Mouse (Mus musculus): ENCODE data around the gene 4930505A04Rik.
"Not testable (repeated sequence)": the region's sequence is repeated elsewhere in the genome, so short reads cannot be mapped to it uniquely, and the experiment has no call there.

4930505A04Rik gene

DNA sequence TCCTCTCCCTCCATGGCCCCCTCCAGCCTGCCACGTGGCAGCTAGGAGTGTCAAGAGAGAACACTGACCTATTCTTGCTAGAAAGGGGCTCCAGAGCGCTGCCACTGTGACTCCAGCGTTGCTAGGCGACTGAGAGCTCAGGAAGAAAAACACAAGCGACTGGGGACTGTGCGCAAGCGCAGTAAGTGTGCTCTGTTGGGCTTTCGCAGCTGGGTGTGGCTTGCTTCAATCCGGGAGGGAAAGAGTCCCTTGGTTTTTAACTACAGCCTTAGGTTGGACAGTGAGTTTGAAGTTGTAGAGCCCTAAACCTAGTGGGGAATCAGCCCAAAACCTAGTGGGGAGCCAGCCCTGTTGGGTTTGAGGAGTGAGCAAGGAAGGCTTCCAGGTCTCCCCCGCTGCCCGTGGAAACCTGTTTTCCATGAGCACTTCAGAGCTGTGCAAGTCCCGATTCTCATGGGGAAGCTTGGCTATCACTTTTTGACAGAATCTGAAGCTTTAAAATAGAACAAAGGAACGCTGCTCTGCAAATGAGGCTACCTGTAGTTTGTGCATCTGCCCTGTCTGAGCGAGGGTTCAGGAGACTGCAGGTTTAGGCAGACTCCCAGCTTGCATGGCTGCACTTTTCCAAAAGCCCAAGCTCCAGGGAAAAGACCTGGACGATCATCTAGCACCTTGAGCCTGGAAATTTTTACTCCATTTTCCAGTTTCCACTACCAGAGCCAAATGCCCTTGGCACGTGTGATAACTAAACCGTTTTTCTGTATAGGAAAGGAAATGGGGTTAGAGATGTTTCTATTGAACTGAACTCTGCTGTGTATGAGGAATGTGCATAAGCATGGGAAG lies at the start of gene 4930505A04Rik:
TSS of gene 4930505A04Rik (minus strand) at position 77 of the 843 bp plus-strand sequence.
- in situ Hi-C loops (cut with MboI; ENCODE audit: low pct_unique_long_range_greater_than_20kb in 1 of 2, low sequenced_read_pairs in 2 of 2, unreplicated experiment in 1 of 2) = no loop called here

DNA sequence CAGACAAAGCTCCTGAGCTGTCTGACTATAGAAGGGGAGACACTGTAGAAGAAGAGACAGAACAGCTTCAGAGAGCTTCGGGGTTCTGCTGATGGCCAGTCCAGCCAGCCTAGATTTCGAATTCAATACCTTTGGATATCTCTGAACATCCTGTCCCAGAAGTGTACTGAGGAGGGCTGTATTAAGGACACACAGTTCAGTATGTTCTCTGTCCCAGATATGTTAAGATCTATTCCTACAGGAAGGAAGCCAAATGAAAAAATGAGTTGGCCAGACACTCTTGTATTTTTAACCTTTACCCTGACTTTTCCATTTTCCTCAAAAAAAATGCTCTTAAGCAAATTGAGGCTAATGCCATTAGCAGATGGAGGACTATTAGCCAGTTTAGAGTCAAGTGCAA lies 45.5 kb upstream of the 4930505A04Rik start:
- in situ Hi-C loops (cut with MboI; ENCODE audit: low pct_unique_long_range_greater_than_20kb in 1 of 2, low sequenced_read_pairs in 2 of 2, unreplicated experiment in 1 of 2) = no loop called here

DNA sequence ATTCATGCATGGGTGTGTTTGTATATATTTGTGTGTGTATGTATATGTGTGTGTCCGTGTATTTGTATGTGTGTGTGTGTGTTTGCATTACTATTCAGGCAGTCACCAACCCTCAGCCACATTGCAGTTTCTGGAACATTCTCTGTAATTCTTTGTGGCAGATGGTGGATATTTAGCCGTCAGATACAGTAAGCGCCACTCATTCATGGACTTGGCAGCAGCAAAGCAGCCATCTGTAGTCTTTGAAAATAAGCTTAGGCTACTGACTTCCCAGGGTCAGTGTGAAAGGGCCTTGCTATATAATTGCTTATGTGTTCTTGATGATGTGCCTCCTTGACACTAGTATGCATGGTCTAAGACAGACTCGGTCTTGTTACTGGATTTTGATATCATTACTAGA lies 36.6 kb upstream of the 4930505A04Rik start:
- in situ Hi-C loops (cut with MboI; ENCODE audit: low pct_unique_long_range_greater_than_20kb in 1 of 2, low sequenced_read_pairs in 2 of 2, unreplicated experiment in 1 of 2) = no loop called here

DNA sequence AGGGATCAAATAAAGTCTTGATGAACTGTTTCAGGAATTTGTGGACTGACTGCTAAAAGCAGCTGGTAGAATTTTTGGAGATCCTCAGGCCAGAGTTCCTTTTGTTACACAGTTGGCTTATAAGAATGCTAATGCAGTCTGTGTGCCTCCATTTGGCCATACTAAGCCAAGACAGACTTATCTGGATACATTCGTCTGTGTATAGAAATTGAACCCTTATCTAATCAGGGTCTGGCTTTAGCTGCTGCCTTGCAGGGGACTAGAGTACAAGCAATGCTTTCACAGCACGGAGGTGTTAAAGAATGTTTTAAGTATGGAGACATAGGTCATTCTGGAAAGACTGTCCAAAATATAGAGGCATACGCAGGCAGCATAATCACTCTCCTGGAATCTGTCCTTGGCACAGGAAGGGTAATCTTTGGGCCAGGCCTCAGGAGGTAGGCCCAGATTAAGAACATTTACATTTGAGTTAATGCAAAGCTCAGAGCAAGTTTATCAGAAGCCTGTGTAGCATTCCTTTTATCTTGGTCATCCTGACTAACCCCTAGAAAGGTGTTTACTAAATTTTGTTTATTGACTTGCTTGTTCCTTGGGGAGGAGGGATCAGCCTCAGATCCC lies 27.2 kb upstream of the 4930505A04Rik start:
- in situ Hi-C loops (cut with MboI; ENCODE audit: low pct_unique_long_range_greater_than_20kb in 1 of 2, low sequenced_read_pairs in 2 of 2, unreplicated experiment in 1 of 2) = loop anchor here in 1 of 2 experiments (25.0 kb wide), 1 partner anchor 263 kb away; the partner anchor contains the start of gene Psme4

DNA sequence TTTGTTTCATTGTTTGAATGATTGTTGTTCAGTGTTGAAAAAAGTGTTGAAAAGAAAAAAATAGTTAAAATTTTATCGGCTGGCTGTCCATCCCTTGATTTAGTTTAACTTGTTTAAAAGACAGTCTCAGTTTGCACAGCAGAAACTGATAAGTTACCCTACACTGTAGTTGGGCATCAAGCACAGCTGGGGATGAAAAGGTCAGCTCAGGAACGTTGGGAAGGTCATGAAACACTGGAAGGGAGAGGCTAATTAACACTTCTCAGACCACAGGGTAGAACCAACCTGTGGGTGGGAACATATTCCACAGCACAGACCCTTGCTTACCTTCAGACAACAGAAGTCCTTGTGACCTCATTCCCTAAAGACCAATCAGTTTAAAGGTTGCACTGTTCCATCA lies 25.5 kb upstream of the 4930505A04Rik start:
- in situ Hi-C loops (cut with MboI; ENCODE audit: low pct_unique_long_range_greater_than_20kb in 1 of 2, low sequenced_read_pairs in 2 of 2, unreplicated experiment in 1 of 2) = loop anchor here in 1 of 2 experiments (25.0 kb wide), 1 partner anchor 265 kb away; the partner anchor contains the start of gene Psme4

- in situ Hi-C loops (cut with MboI; ENCODE audit: low pct_unique_long_range_greater_than_20kb in 1 of 2, low sequenced_read_pairs in 2 of 2, unreplicated experiment in 1 of 2) = loop anchor here in 1 of 2 experiments (25.0 kb wide), 1 partner anchor 271 kb away; the partner anchor contains the start of gene Psme4
These were observed 20.1 kb upstream of the 4930505A04Rik start for GRCm38 (mm10) chr11:30491515-30492260.

- in situ Hi-C loops (cut with MboI; ENCODE audit: low pct_unique_long_range_greater_than_20kb in 1 of 2, low sequenced_read_pairs in 2 of 2, unreplicated experiment in 1 of 2) = loop anchor here in 1 of 2 experiments (25.0 kb wide), 1 partner anchor 274 kb away; the partner anchor contains the start of gene Psme4
These were observed 16.6 kb upstream of the 4930505A04Rik start for GRCm38 (mm10) chr11:30488183-30488582.

DNA sequence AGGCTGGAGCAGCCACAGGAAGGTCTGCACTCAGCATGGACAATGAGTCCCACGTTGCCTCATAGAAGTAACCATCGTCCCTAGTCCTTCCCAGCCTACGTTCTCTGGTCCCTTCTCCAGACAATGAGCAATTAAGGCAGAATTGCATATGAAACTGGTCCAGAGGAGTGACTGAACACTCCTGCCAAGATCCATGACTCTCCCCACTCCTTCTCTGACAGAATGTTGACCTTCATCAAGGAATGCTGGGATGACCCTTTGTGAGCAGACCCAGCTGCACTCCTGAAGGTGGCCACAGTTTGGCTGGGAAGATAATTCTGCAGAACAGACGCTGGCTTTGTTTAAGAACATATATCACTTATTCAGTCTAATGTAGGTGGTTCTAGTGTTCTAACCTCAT lies 11.7 kb upstream of the 4930505A04Rik start:
- in situ Hi-C loops (cut with MboI; ENCODE audit: low pct_unique_long_range_greater_than_20kb in 1 of 2, low sequenced_read_pairs in 2 of 2, unreplicated experiment in 1 of 2) = loop anchor here in 1 of 2 experiments (25.0 kb wide), 1 partner anchor 279 kb away; the partner anchor contains the start of gene Psme4

DNA sequence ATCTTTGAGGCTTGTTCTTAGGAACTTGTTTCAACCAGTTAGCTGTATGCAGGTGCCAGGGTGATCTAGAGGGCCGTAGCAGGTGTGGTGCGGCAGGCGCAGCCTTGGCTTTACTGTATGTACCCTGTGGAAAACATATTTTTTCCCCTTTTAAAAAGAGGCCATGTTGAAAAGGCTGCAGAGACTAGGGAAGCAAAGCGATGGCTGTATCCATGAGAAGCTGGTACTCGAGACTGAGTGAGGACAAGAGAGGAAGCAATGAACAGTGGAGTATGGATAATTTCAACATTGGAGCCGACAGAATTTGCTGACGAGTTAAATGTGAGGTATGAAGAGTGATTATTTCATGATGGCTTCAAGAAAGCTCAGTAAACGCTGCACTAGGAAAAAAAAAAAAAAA lies 440 bp downstream of the 4930505A04Rik start:
- in situ Hi-C loops (cut with MboI; ENCODE audit: low pct_unique_long_range_greater_than_20kb in 1 of 2, low sequenced_read_pairs in 2 of 2, unreplicated experiment in 1 of 2) = no loop called here

GRCm38 (mm10) chr11:30454331-30454730 lies 17.3 kb downstream of the 4930505A04Rik start:
- in situ Hi-C loops (cut with MboI; ENCODE audit: low pct_unique_long_range_greater_than_20kb in 1 of 2, low sequenced_read_pairs in 2 of 2, unreplicated experiment in 1 of 2) = no loop called here

DNA sequence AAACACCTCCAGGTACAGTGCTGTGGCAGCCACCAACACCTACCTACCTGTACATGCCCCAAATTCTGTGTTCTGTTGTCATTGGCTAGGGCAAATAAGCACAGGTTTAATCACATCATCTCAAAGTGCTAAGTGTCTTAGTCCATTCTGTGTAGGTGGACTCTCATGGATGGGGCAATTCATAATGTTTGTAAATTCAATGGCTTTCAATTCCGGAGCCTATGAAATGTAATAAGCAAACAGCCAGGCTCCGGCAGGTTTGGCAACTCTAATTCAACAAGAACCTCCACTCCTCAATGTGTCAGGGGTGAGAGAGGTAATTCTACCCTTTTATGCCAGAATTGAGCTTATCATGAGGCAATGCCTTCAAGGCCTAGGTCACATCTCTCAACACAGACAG lies 23.5 kb downstream of the 4930505A04Rik start:
- in situ Hi-C loops (cut with MboI; ENCODE audit: low pct_unique_long_range_greater_than_20kb in 1 of 2, low sequenced_read_pairs in 2 of 2, unreplicated experiment in 1 of 2) = no loop called here

DNA sequence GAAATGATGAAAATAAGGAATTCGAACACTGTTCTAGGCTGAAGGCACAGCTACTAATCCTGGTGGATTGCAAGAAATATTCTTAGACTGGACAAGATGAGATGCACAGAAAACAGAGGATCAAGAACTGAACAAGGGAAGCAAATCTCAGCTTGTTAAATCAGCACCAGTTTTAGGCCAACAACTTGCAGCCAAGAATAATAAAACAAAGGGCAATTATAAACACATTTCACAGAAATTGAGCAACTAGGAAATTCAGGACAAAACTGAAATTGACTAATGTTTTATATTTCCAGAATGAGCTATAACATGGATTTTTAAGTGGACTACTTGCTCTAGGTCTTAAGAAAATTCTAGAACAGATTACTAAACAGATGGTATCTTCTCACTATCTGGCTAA lies 24.1 kb downstream of the 4930505A04Rik start:
- in situ Hi-C loops (cut with MboI; ENCODE audit: low pct_unique_long_range_greater_than_20kb in 1 of 2, low sequenced_read_pairs in 2 of 2, unreplicated experiment in 1 of 2) = no loop called here

GRCm38 (mm10) chr11:30444192-30444905 lies 27.3 kb downstream of the 4930505A04Rik start:
- in situ Hi-C loops (cut with MboI; ENCODE audit: low pct_unique_long_range_greater_than_20kb in 1 of 2, low sequenced_read_pairs in 2 of 2, unreplicated experiment in 1 of 2) = not testable (repeated sequence)

GRCm38 (mm10) chr11:30443746-30444145 lies 27.9 kb downstream of the 4930505A04Rik start:
- in situ Hi-C loops (cut with MboI; ENCODE audit: low pct_unique_long_range_greater_than_20kb in 1 of 2, low sequenced_read_pairs in 2 of 2, unreplicated experiment in 1 of 2) = no loop called here

GRCm38 (mm10) chr11:30433256-30433950 lies 38.2 kb downstream of the 4930505A04Rik start:
- in situ Hi-C loops (cut with MboI; ENCODE audit: low pct_unique_long_range_greater_than_20kb in 1 of 2, low sequenced_read_pairs in 2 of 2, unreplicated experiment in 1 of 2) = no loop called here

GRCm38 (mm10) chr11:30405581-30405980 lies 66.0 kb downstream of the 4930505A04Rik start:
- in situ Hi-C loops (cut with MboI; ENCODE audit: low pct_unique_long_range_greater_than_20kb in 1 of 2, low sequenced_read_pairs in 2 of 2, unreplicated experiment in 1 of 2) = no loop called here

DNA sequence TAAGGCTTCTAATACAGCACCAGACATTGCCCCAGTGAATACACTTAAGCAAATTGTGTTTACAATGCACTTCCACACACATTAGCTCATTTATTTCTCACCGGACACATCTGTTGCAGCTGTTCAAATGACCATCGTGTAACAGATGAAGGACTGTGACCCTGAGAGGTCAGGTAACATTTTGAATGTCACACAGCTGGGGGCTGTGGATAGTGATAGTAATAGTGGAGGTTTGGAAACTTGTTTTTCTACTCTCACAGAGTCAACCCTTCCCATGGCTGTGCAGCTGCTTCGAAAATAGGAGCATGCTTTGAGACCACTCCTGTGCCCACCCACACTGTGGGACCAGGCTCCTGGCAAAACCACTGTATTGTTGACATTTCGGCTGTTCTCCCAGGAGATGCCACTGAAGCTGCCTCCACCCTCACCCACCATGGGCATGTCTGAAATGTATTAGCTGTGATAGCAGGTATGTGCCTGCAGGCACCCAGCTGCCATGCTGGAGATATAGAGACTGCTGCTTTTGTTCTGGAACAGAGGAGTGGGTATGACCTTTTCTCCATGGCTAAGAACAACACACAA lies 66.9 kb downstream of the 4930505A04Rik start:
- in situ Hi-C loops (cut with MboI; ENCODE audit: low pct_unique_long_range_greater_than_20kb in 1 of 2, low sequenced_read_pairs in 2 of 2, unreplicated experiment in 1 of 2) = no loop called here
